Mouse (Mus musculus) adrenal gland, adult 8-10 months (tissue): ENCODE measurements around the gene Fbxw27. TPM values are rescaled to one million over a fixed set of nuclear protein-coding genes. Genes with fewer than 3 reads are reported as not detected.
"Not testable (repeated sequence)": the region's sequence is repeated elsewhere in the genome, so short reads cannot be mapped to it uniquely, and the experiment has no call there.

Experiments used
- DNase-seq: peaks from one replicate; pipeline ENCODE4 v3.0.0; 2022
- total RNA-seq, 4 experiments: library from RNA; stranded (reverse); gene quantifications; 2 replicates each; pipeline ENCODE4 v1.2.4; 2022

The Fbxw27 gene
- total RNA-seq = not detected

DNA sequence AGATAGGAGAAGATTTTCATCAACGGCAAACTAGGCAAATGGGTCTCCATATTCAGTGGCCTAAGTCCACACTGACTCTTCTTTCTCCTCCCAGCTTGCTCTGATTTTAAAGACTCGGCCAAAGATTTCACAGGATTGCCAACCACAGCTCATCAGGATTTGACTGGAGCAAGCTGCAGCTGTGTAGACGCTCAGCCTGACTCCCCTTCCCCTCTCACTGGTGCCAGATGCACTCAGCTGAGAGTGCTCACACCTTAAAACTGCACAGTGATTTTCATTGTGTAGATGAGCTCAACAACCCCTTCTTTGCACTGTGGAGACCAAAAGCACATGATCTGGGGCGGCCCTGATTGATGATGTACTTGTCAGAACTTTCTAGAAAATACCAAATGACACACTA is at the start of gene Fbxw27:
Fbxw27 (minus strand) TSS at position 101 of the 400 bp plus-strand sequence.
- not testable (repeated sequence) for DNase-seq

DNA sequence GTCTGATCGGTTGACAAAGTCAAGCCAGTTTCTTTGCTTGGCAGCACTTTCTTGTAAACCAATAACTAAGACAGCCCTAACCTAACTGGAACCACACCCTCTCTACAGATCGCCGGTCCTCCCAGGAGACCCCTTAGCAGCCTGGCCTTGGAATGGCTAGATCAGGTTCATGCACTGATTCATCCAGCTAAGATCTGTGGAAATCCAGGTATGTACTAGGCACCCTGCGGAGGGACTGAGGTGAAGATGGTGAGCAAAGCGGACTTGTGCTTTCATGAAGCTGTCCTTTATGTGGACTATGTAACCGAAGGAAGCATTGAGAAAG is 42.6 kb upstream of the Fbxw27 start:
- DNase-seq = no peak

DNA sequence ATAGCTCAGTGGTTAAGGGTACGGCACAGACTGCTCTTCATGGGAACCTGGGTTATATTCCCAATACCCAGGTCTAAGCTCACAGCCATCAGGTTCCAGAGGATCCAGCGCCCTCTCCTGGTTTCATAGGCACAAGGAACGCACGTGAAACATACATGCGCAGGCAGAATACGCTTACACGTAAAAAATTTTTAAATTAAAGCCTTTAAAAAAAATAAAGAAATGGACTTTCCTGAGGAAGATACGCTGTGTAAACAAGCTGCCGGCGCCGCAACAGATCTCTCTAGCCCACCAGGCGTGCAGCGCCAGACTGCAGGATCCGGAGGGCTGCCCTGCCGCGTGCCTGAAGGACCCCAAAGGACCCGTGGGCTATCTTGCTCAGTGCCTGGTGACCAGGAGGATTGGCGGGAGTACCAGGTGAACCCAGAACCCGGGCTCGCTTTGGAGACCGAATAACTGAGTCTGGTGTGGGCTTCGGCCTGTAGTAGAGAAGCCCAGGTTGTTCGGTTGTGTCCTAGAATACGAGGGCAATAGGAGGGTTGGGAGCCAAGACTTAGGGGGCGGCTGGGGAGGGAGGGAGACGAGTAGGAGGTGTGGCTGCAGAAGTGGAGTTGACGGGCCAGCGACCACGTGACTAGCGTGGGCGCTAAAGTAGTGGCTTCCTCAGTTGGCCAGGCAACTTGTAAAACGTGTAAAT is 42.1 kb upstream of the Fbxw27 start, which contains the start of gene Nme6:
Nme6 (plus strand) TSS at position 359 of the 697 bp plus-strand sequence.
- peak; percentile 64 for DNase-seq

DNA sequence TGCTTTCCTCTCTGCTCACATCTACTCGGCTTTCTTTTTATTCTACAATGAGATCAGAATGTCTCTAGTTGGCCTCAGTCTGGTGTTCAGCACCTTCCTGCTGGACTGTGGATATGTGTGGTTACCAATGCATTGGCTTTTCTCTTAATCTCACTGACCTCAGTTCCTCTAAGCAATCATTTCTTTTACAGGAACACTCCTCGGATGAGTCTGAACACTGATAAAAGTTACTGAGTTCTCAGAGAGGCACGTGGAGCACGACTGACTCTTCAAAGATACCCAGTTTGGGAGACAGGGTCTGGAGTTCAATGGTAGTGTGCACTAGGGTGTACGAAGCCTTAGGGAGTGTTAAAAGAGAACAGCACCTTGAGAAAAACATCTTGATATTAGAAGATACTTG is 35.7 kb upstream of the Fbxw27 start:
- no peak for DNase-seq

DNA sequence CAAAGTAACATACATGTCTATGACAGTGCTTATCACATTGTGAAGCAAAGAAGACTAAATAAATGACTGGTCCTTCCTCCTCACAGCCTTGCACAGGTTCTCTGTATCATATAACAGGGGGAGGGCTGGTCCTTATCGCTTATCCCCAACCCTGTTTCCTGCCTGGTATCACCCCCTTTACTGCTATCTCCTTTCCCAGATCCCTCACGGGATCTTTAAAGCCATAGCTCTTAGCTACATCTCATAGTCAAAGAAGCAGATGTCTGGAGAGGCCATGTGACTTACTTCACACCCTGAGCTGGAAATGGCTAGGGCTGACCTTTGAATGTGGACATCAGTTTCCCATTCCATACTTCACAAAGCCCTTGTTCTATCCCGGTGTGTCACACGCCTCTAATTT is 35.3 kb upstream of the Fbxw27 start:
- DNase-seq = no peak

DNA sequence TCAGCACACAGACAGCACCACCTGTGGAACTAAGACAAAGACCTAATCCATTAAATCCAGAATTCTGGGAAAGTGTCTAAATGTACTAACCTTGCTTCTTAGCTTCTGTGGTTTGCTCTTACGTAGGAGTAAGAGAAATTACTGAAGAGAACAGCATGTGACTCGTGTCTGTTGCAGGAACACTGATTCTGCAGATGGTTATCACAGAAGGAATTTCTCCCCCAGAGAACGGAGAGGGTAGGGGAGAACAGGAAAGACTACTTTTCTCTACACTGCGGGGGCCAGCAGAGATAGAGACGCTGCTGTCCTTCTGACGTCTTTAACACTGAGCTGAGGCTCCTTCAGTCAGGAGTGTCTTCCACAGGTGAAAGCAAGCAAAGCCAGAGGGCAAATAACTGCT is 25.9 kb upstream of the Fbxw27 start:
- DNase-seq = no peak

DNA sequence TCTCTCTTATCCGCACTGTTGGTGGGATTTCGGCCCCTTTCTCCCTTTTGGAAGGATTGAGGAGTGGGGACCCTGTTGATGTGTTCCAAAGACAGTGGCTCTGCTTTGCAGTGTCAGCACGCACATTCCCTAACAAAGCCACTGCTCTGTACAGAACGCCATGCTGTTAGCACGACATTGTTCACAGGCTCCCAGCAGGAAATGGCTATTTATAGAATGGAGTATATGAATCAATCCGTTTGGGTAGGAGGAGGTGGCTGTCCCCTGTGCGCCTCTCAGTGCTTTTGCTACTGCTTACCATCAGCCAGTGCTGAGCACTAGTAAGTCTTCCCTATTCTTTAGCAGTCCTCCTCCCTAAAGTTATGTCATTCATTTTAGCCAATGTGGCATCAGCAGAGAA is 23.0 kb upstream of the Fbxw27 start:
- no peak for DNase-seq

DNA sequence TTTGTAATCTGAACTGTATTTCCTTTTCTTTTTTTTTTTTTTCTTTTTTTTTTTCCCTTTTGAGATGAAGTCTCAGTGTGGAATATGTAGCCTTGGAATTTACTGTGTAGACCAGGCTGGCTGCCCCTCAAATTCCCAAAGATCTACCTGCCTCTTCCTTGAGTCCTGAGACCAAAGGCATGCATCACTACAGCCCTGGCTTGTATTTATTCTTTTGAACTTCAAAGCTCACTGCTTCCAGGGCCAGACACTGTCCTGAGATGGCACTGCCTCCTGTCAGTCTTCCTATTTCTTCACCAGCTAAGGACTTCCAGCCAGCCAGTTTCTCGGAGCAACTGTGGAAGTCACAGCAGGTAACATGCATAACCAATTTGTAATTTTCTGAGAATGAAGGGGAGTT is 21.5 kb upstream of the Fbxw27 start, which contains the start of gene Spink8:
Spink8 (plus strand) TSS at position 301 of the 400 bp plus-strand sequence.
- DNase-seq = no peak

DNA sequence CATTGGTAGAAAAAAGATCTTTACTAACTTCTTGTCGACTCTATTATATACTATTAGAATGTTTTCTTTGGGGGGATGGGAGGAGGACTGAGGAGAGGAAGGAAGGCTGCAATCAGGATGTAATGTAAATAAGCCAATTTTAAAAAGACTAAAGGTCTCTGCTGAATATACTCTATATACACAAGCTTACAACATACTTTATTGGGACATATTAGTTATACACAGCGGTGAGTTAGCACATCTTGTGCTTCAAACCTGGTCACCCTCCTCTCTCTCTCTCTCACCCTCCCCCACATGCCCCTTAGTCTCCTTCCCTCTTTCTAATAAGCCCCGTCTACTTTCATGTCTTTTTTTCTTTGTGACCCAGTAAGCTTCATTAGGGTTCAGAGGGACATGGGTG is 17.4 kb upstream of the Fbxw27 start:
- DNase-seq = no peak

DNA sequence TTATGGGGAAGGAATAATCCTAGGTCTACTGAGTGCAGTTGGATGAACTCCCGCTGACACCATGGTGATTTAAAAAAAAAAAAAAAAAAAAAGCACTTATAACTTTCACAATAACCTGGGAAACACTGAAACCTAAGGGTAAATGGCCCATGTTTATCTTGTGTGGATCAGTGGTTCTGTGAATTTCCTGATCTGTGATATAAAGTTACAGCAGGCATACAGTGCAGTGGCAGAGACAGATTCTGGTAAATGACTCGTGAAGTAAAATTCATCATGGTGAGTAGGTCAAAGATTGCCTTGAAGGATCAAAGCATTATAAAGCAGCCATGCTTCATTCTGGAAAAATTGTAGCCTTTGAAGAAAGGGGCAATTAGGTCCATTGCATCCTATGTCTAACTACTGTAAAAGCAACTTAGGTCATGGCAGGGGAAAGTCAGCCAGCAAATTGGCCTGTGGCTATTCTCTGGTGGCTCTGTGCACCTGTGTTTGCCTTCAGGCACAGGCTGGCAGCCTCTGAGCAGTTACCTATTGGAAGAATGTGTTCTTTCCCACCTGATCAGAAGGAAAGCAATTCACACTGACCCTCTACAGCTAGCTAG is 16.3 kb upstream of the Fbxw27 start:
- no peak for DNase-seq

DNA sequence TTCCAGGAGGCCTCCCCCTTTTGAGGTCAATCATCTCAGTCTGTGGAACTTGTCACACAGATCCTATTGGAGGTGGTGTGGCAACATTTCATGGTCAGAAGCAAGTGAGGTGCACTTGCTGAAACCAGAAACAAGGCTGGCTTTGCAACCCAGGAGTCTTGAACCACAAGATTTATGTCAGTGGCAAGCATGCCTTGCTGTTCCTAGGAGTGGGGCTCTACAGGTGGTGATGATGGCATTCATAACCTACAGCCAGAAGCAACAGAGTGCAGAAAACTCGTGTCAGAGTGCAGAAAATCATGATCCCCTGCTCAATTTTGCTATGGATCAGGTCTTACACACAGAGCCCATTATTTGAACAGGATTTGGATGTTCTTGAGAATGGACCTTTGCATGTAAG is 15.8 kb upstream of the Fbxw27 start:
- DNase-seq = no peak

DNA sequence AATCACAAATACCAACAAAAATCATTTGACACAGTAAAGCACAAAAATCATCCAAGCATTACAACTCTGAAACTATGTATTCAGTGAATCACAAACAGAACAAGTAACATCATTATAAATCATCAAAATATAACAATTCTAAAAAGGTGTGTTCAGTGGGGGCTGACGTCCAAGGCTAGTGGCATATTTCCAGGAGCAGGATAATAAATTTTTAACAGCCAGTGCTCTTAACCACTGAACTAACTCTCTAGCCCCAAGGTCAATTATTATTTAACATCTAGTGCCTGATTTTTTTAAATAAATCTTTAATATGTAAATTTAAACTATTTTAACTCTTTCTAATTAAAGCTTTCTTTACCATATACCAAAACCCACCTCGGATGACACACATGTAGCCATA is 15.1 kb upstream of the Fbxw27 start:
- DNase-seq = not testable (repeated sequence)

DNA sequence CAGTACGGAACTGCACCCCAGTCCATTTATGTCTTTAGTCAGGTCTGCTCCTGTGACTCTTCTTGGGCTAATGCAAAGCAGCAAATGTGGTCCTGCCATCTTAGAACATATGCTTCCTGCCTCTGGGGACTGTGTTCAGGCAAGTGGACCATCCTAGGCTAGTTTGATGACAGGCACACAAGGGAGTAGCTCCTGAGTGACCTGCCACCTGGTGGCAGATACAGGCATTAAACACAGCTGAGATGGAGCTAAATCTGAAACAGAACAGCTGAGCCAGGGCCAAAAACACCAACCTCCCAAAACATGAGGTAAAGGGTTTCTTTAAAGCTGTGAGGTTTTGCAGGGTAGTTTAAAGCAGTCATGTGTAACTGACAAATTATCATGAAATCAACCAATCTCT is 7.6 kb upstream of the Fbxw27 start:
- peak; percentile 26 for DNase-seq

DNA sequence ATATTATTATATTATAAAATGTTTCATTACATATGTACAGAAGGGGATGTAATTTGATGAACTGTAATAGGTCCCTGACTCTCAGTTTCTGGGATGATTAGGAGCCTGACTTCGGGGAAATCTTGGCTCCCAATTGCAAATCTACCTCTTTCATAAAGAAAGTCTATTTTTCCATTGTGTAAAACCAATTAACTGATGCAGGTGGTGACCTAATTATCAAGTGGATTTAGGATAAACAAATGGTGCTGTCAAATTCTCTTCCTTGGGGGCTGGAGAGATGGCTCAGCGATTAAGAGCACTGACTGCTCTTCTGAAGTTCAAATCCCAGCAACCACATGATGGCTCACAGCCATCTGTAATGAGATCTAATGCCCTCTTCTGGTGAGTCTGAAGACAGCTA is 5.3 kb upstream of the Fbxw27 start:
- DNase-seq = no peak

DNA sequence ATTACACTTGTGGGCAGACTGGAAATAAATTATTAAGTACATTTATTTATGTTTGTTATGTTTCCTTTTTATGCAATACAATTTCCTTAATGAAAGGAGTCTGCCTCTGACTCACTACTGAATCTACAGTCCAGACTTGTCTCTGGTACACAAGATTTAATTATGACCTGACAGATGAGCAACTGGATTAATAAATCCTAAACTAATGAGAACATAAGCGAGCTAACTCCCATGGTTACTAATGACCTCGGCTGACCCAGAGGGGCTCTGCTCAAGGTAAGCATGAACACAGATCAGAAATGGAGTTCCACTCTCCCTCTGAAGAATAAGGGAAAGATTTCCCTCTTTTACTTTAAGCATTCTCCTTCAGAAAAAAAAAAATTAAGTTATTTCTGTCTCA is 4.8 kb upstream of the Fbxw27 start:
- DNase-seq = no peak

DNA sequence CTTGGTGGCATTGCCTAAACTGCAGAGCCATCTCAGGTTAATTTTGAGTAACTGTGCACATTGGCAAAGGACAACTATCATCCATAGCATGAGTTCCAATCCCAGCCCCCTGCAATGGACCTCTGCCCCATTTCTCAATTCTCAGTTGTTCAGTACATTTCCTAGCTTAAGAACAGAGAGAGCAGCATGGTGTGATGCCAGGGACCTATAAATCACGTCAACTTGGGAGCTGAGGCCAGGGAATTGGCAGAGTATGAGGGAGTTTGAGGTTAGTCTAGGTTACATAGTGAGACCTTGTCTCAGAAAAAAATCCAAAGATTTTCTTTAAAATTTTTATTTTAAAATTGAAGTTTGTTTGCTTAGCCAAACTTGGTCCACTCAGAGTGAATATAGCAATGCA is 23.6 kb downstream of the Fbxw27 start:
- peak; percentile 56 for DNase-seq

DNA sequence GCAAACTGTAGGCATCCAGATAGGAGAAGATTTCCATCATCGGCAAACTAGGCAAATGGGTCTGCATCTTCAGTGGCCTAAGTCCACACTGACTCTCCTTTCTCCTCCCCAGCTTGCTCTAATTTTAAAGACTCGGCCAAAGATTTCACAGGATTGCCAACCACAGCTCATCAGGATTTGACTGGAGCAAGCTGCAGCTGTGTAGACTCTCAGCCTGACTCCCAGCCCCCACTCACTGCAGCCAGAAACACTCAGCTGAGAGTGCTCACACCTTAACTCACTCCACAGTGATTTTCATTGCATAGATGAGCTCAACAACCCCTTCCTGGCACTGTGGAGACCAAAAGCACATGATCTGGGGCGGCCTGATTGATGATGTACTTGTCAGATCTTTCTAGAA is 44.5 kb downstream of the Fbxw27 start, which contains the start of gene Fbxw26:
Fbxw26 (minus strand) TSS at position 101 of the 400 bp plus-strand sequence.
- DNase-seq = not testable (repeated sequence)

Other genes starting within 250 kb of the Fbxw27 start
- gene Fbxw15, start 222.4 kb downstream of the Fbxw27 start, total RNA-seq = not detected
- gene Fbxw24, start 164.6 kb downstream of the Fbxw27 start, total RNA-seq = not detected
- gene Fbxw25, start 126.0 kb downstream of the Fbxw27 start, total RNA-seq = not detected
- not detected for gene Fbxw18, start 88.0 kb downstream of the Fbxw27 start, total RNA-seq
- gene Fbxw26, start 44.6 kb downstream of the Fbxw27 start, total RNA-seq = not detected
- 10 to 100 TPM; 14.6 to 31.7 (median 27.6) TPM for gene Spink8, start 21.6 kb upstream of the Fbxw27 start, total RNA-seq
- 10 to 100 TPM; 14.9 to 25.2 (median 22.7) TPM for gene Nme6, start 42.1 kb upstream of the Fbxw27 start, total RNA-seq
- not detected for gene Camp, start 58.9 kb upstream of the Fbxw27 start, total RNA-seq
- gene Cdc25a, start 84.9 kb upstream of the Fbxw27 start, total RNA-seq = 10 to 100 TPM; 10.5 to 14.5 (median 10.8) TPM
- 100 to 1,000 TPM in 2 of 4 experiments, 10 to 100 TPM in 2; 75.9 to 139 (median 108) TPM for gene Map4, start 140.8 kb upstream of the Fbxw27 start, total RNA-seq